Mouse (Mus musculus) heart, embryonic 11.5 days (tissue): ENCODE measurements at regions not wholly inside any gene's neighbourhood (a gene's known extent, or its start where the extent isn't known, plus 50 kb on each side); places are given as distances from the start of the nearest gene placed in this dataset.

Experiments
- ATAC-seq: fragments of 200-750 bp; cut with Nextera tagmentation; replicated peaks from 2 replicates; pipeline ENCODE4 v1.8.0; 2017; ENCODE audit warnings: moderate library complexity; ENCODE audit not compliant: insufficient number of reproducible peaks, low FRiP score, low TSS enrichment
- H3K27ac ChIP-seq: fragments of 300-500 bp; sonication (generic); 2 replicates; pipeline ENCODE4 v1.5.1; 2014; ENCODE audit warnings: mild to moderate bottlenecking, low read depth, low read length
- H3K27me3 ChIP-seq: fragments of 300-500 bp; sonication (generic); 2 replicates; pipeline ENCODE4 v1.6.1; 2014; ENCODE audit warnings: mild to moderate bottlenecking, low read length, mixed read lengths; ENCODE audit not compliant: control insufficient read depth, insufficient read depth
- H3K36me3 ChIP-seq: fragments of 300-500 bp; sonication (generic); 2 replicates; pipeline ENCODE4 v1.6.1; 2014; ENCODE audit warnings: mild to moderate bottlenecking, low read length, moderate library complexity, mixed read lengths; ENCODE audit not compliant: control insufficient read depth, insufficient read depth
- H3K4me1 ChIP-seq: fragments of 300-500 bp; sonication (generic); 2 replicates; pipeline ENCODE4 v1.6.1; 2014; ENCODE audit warnings: low read length; ENCODE audit not compliant: control insufficient read depth, insufficient read depth
- H3K4me2 ChIP-seq: fragments of 300-500 bp; sonication (generic); 2 replicates; pipeline ENCODE4 v1.6.1; 2014; ENCODE audit warnings: mild to moderate bottlenecking, moderate library complexity
- H3K4me3 ChIP-seq: fragments of 300-500 bp; sonication (generic); 2 replicates; pipeline ENCODE4 v1.5.1; 2014; ENCODE audit warnings: low read depth, low read length
- H3K9ac ChIP-seq: fragments of 300-500 bp; sonication (generic); 2 replicates; pipeline ENCODE4 v1.6.1; 2014; ENCODE audit warnings: mild to moderate bottlenecking, low read depth, low read length, moderate library complexity
- H3K9me3 ChIP-seq: fragments of 300-500 bp; sonication (generic); replicated peaks from 2 replicates; pipeline ENCODE4 v1.6.1; 2016; ENCODE audit warnings: low read length; ENCODE audit not compliant: control insufficient read depth
- WGBS: fragments of 180-500 bp; shearing (Covaris S2); extraction: QIAGEN DNeasy Blood & Tissue Kit; methylation state at CpG from one replicate; pipeline ENCODE4 v1.1.7; 2014; ENCODE audit not compliant: insufficient replicate concordance; 5-methylcytosine and 5-hydroxymethylcytosine counted together

- Histone ChIP-seq H3K4me2 (no peak overlapping the region), H3K9me3 (no peaks in the 10 kb centered on the region), H3K27ac (no peak overlapping the region), H3K27me3 (no peaks in the 10 kb centered on the region), H3K4me1 (no peaks in the 10 kb centered on the region), H3K4me3 (no peak overlapping the region), H3K9ac (no peak overlapping the region), H3K36me3 (no peaks in the 10 kb centered on the region)
- ATAC-seq, result no peak
- WGBS, result 82% methylated on average over 3 of the region's 3 CpGs
Observed at GRCm38 (mm10) chrX:167131317-167131716, 77.8 kb downstream of the Tmsb4x start.

GRCm38 (mm10) chrX:167130601-167131000, 78.5 kb downstream of the Tmsb4x start:
- H3K9me3 ChIP-seq, result no peaks in the 10 kb centered on the region
- WGBS, result 65% methylated on average over 5 of the region's 5 CpGs
- no peak for ATAC-seq
- no peak overlapping the region for H3K27ac ChIP-seq
- no peaks in the 10 kb centered on the region for H3K4me1 ChIP-seq
- H3K4me3 ChIP-seq, result no peak overlapping the region
- no peaks in the 10 kb centered on the region for H3K36me3 ChIP-seq
- H3K9ac ChIP-seq, result no peak overlapping the region
- no peaks in the 10 kb centered on the region for H3K27me3 ChIP-seq
- H3K4me2 ChIP-seq, result no peak overlapping the region

- H3K4me3 ChIP-seq, result no peak overlapping the region
- ATAC-seq, result no peak
- WGBS, result 74% methylated on average over 4 of the region's 4 CpGs
- no peak overlapping the region for H3K27ac ChIP-seq
- no peaks in the 10 kb centered on the region for H3K9me3 ChIP-seq
- H3K27me3 ChIP-seq, result peaks cover 3% of the 10 kb centered on the region; the same call in 1 of the 2 replicates
- H3K4me1 ChIP-seq, result no peaks in the 10 kb centered on the region
- H3K9ac ChIP-seq, result no peak overlapping the region
- H3K36me3 ChIP-seq, result no peaks in the 10 kb centered on the region
- H3K4me2 ChIP-seq, result no peak overlapping the region
Observed at GRCm38 (mm10) chrX:167119288-167119687, 89.8 kb downstream of the Tmsb4x start.

- Histone ChIP-seq H3K4me2 (no peak overlapping the region), H3K4me3 (no peak overlapping the region), H3K4me1 (no peaks in the 10 kb centered on the region), H3K27ac (no peak overlapping the region), H3K9me3 (no peaks in the 10 kb centered on the region), H3K27me3 (peaks cover 3% of the 10 kb centered on the region; the same call in 1 of the 2 replicates), H3K36me3 (no peaks in the 10 kb centered on the region), H3K9ac (no peak overlapping the region)
- 78% methylated on average over 1 of the region's 1 CpGs for WGBS
- no peak for ATAC-seq
Observed at GRCm38 (mm10) chrX:167115096-167115495, 94.0 kb downstream of the Tmsb4x start.

GRCm38 (mm10) chrX:167111059-167111871, 97.8 kb downstream of the Tmsb4x start:
- 82% methylated on average over 7 of the region's 7 CpGs for WGBS
- H3K9me3 ChIP-seq, result no peaks in the 10 kb centered on the region
- H3K27me3 ChIP-seq, result peaks cover 3% of the 10 kb centered on the region; the same call in 1 of the 2 replicates
- no peaks in the 10 kb centered on the region for H3K4me1 ChIP-seq
- no peak for ATAC-seq
- no peak overlapping the region for H3K9ac ChIP-seq
- no peaks in the 10 kb centered on the region for H3K36me3 ChIP-seq
- no peak overlapping the region for H3K4me3 ChIP-seq
- no peak overlapping the region for H3K4me2 ChIP-seq
- no peak overlapping the region for H3K27ac ChIP-seq

GRCm38 (mm10) chrX:167108356-167108755, 100.8 kb downstream of the Tmsb4x start:
- 72% methylated on average over 6 of the region's 6 CpGs for WGBS

GRCm38 (mm10) chrX:167107469-167107868, 101.6 kb downstream of the Tmsb4x start:
- H3K4me1 ChIP-seq, result no peaks in the 10 kb centered on the region
- no peak overlapping the region for H3K9ac ChIP-seq
- no peak overlapping the region for H3K4me2 ChIP-seq
- H3K9me3 ChIP-seq, result no peaks in the 10 kb centered on the region
- H3K27ac ChIP-seq, result no peak overlapping the region
- no peaks in the 10 kb centered on the region for H3K27me3 ChIP-seq
- H3K36me3 ChIP-seq, result no peaks in the 10 kb centered on the region
- no peak overlapping the region for H3K4me3 ChIP-seq
- 74% methylated on average over 4 of the region's 4 CpGs for WGBS
- no peak for ATAC-seq

More at GRCm38 (mm10) chrX:167108356-167108755, 100.8 kb downstream of the Tmsb4x start:
- Histone ChIP-seq H3K27me3 (no peaks in the 10 kb centered on the region), H3K36me3 (no peaks in the 10 kb centered on the region), H3K27ac (no peak overlapping the region), H3K4me2 (no peak overlapping the region), H3K4me3 (no peak overlapping the region), H3K9me3 (no peaks in the 10 kb centered on the region), H3K4me1 (no peaks in the 10 kb centered on the region), H3K9ac (no peak overlapping the region)
- ATAC-seq, result no peak

GRCm38 (mm10) chrX:167105931-167106417, 103.1 kb downstream of the Tmsb4x start:
- Histone ChIP-seq H3K27ac (no peak overlapping the region), H3K4me3 (no peak overlapping the region), H3K36me3 (no peaks in the 10 kb centered on the region), H3K9me3 (no peaks in the 10 kb centered on the region), H3K4me2 (no peak overlapping the region), H3K9ac (no peak overlapping the region), H3K4me1 (no peaks in the 10 kb centered on the region), H3K27me3 (no peaks in the 10 kb centered on the region; the same call in 1 of the 2 replicates)
- no peak for ATAC-seq
- WGBS, result 75% methylated on average over 11 of the region's 11 CpGs

- Histone ChIP-seq H3K4me2 (no peak overlapping the region), H3K27me3 (no peaks in the 10 kb centered on the region; the same call in 1 of the 2 replicates), H3K27ac (no peak overlapping the region), H3K4me3 (no peak overlapping the region), H3K4me1 (no peaks in the 10 kb centered on the region), H3K36me3 (no peaks in the 10 kb centered on the region), H3K9me3 (no peaks in the 10 kb centered on the region), H3K9ac (no peak overlapping the region)
- 76% methylated on average over 4 of the region's 4 CpGs for WGBS
- no peak for ATAC-seq
Observed at GRCm38 (mm10) chrX:167105354-167105753, 103.8 kb downstream of the Tmsb4x start.
